Mouse (Mus musculus) right cerebral cortex, postnatal 4 days (tissue): ENCODE measurements around the gene Grin3b.

ENCODE experiments used
- DNase-seq: peaks from one replicate; pipeline ENCODE4 v3.0.0-alpha.2; 2022

Grin3b gene

DNA sequence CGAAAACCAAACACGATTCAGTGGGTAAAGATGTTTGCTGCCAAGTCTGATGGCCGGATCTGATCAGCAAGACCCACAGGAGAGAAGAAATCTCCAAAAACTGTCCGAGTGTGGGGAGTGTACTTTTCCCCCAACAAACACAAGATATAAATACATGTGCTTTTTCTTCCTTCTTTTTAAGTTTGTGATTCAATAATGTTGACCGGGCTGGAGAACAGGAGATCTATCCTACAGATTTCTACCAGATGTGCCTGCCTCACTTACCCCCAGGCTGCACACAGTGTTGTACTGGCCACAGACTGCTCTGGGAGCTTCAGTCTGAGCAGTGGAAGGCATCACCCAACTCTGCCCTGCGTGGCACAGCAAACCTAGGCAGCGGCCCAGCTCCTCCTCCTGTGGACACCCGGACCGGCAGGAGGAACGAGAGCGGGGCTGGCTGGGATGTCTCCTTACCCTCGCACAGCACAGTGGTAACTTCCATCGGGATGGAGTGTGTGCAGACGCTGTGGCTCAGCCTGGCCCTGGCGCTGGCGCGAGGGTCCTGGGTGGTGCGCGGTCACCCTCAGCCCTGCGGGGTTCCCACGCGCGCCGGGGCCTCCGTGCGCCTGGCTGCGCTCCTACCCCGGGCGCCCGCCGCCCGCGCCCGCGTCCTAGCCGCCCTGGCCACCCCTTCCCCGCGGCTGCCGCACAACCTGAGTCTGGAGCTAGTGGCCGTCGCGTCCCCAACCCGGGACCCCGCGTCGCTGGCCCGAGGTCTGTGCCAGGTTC, at the start of gene Grin3b:
Grin3b (plus strand) TSS at position 301 of the 768 bp plus-strand sequence.
- no peak for DNase-seq

DNA sequence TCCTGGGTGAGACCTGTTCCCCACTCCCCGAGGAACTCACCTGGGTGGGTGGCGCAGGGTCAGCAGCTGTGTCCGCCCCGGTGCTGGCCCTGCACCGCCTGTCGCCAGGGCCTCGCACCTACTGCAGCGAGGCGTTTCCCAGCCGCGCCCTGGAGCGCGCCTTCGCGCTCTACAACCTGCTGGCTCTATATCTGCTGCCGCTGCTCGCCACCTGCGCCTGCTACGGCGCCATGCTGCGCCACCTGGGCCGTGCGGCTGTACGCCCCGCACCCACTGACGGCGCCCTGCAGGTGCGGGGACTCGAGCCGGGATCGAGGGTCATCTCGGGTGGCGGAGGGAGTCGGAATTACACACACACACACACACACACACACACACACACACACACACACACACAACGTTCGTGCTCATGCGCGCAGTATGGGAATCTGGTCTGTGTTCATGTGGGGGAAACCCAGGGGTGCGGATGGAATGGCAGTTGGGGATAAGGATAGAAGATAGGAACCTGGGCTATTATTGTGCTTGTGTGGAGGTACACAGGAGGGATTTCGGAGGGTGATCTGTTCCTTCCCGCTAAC, 49.5 kb upstream of the Grin3b start, which contains the start of gene R3hdm4:
R3hdm4 (minus strand) TSS at position 251 of the 578 bp plus-strand sequence.
- DNase-seq, result no peak

DNA sequence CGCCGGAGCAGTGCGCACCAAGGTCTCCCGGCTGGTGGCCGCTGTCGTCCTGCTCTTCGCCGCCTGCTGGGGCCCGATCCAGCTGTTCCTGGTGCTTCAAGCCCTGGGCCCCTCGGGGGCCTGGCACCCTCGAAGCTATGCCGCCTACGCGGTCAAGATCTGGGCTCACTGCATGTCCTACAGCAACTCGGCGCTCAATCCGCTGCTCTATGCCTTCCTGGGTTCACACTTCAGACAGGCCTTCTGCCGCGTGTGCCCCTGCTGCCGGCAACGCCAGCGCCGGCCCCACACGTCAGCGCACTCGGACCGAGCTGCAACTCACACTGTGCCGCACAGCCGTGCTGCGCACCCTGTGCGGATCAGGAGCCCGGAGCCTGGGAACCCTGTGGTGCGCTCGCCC, 48.9 kb upstream of the Grin3b start:
- no peak for DNase-seq

DNA sequence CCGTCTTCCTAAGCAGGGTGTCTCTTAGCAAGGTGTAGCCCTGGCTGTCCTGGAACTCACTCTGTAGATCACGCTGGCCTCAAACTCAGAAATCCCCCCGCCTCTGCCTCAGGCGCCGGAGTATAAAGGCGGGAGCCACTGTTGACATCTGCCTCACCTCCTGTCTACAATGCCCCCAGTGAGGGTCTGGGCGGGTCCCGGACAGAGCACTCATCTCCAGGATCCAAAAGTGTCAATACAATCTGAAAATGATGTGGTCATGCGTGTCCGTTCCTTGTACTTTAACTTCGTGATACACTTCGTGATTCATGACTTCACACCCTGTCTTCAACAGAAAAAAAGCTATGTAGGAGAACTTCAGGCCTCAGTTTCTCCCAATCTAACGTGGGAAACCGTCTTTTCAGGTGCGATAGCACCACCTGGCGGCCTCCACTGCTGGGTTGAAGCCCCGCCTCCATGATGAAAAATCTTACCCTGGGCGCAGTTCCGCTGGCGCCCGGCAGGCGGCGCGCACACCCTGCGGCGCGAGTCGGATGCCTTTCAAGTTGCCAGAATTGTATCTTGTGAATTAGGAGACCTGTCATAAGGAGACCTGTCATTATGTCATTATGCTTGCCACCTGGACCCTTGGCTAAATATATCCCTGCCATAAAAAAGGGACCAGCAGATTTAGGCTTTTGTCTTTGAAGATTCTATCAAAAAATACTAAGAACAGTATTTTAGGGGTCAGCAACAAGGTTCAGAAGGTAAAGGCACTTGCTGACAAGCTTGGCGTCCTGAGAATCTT, 45.3 kb upstream of the Grin3b start:
- peak; percentile 98 for DNase-seq

DNA sequence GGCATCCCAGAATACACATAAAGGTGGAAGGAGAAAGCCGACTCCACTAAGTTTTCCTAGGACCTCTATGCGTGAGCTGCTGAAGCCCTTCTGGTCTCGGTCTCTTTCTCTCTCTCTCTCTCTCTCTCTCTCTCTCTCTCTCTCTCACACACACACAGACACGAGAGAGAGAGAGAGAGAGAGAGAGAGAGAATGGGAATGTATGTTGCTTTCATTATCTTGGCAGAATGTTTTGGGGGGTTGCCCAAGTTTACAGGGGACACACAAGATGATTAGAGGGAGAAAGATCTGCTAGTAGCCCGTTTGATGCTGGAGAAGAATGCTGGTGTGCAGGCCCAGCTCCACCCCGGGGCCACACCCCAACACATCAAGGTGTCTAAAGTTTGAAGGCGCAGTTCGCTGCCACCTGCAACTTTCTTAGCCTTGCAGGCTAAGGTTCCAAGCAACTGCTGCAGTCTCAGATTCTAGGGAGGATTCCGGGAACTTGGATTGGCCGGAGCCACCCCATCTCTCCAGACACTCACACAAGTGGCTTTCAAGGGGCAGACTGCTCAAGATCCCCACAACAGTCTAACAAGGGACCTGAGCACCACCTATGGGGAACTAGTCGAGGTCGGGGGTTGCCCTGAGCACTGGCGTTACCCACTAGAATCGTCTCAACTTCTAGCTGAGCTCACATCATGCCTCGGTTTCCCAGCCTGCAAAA, 44.6 kb upstream of the Grin3b start:
- DNase-seq, result no peak

DNA sequence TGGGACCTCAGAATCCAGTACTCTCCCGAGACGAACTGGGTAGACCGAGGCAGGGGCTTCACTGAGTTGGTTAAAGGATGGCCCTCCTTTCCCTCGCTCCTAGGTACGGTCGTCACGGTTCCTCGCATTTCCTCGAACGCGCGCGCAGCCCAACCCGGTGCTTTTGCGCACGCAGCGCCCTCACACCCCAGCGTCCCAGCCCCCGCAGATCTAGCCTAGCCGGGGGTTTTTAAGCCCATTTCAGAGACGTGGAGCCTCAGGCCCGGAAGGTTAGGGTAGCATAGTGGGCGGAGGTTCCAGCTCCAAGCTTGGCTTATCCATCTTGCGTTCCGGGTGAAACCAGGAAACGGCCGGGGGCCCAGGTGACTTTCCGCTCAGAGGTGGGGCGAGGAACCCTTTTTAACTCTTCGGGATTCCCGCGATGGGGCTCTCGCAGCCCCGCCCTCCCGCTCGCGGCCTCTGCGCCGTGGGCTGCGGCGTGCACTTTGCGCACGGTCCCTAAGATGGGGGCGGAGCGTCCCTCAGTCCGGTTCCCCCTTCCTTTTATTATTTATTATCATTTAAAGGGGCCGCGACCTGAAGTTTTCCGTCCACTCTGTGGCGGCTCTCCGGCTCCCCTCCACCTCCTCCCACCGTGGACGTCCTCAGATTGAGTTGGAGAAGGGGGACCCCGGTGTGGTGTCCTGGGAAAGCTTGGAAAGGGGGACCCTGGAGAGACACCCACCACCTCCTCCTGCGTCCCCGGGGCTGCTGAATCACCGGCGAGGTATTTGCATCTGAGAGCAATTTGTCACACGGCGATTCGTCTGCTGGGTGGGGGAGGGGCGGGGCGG, 43.8 kb upstream of the Grin3b start, which contains the start of gene Arid3a:
Arid3a (plus strand) TSS at position 553 of the 833 bp plus-strand sequence.
- DNase-seq, result peak; percentile 77

DNA sequence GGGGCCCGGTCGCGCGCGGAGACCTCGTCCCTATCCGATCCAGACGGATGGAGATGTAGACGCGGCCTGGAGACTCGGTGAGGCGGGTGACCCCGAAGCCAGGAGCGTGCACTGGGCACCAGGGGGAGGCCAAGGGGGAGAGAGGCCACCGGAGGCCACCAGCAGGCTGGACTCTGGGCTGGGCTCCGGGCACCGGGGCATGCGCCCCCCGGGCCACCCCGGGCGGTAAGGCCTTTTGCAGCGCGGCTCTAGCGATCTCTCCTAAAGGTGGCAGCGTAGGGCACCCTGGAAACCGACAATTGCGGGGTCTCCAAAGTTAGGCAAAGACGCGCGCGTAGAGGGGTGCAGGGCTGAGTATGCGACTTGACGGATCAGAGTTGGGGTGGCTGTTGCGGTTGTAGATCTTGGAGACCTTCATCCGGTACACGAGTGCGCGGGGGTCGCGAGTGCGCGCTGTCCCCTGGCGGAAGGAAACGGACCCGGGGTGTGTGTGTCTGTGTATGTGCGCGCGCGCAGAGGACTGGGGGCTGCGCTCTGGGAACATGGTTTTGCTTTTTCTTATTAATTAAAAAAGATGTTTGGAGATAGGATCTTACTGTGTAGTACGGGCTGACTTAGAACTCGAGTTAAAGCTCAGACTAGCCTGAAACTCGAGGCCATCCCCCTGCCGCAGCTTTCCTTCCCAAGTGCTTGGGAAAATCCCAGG, 43.0 kb upstream of the Grin3b start:
- peak; percentile 53 for DNase-seq

DNA sequence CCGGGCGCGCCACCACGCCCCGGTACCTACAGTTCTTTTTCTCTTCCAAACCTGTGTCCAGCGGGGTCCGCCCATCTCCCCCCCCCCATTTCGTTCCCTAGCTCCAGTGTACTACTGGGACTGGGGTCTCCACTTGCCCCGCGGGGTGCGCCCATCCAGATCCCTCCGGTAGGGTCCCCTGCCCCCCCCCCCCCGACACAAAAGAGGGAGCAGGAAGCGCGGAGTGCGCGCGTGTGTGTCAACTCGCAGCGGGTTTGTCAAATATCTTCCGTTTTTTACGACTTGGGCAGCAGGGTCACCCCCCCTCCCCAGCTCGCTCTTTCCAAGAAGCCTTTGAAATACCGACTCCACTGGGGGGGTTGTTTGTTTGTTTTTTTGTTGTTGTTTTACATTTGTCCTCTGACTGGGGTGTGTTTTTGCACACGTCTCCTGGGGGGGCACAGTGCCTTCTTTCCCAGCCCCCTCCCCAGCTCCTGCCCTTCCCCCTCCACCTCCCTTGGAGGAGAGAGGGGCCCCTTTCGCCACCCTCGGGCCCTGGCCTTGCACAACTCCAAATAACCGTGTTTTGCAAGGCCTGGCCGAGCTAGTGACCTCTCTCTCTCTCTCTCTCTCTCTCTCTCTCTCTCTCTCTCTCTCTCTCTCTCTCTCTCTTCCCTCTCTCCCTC, 42.4 kb upstream of the Grin3b start:
- DNase-seq, result no peak

DNA sequence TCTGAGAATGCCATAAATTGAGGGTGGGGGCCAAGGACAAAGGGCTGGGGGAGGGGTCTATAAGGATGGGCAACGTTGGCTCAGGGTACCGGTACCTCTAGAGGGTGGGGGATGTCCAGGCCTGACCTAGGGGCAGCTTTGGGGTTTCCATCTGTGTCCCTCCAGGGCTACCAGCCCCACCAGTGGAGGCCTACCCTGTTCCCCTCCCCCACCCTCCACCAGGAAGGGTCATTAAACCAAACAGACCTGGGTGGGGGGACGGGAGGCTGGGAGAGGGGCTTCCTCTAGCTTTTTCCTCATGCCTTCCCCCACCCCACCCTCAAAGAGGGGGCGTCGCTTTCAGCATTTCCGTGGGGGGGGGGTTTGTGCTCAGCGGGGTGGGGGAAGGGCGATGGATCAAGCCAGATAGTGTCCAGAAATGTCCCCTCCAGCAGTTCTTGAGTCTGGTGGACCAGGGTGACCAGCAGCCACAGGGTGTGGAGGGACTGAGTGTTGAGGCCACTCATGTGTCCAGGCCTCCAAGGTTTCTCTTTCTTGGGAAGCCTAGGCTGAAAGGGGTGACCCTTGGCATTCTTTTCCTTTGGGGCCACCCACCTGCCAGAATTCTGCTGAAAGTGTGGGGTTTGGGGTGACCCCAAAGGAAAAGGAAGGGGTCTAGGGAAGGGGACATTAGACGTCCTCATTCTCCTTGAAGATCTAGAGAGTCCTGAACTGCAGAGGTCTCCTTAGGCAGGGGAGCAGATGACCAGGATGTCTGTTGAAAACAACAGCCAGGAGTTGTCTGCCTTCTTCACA, 41.4 kb upstream of the Grin3b start:
- DNase-seq, result no peak

DNA sequence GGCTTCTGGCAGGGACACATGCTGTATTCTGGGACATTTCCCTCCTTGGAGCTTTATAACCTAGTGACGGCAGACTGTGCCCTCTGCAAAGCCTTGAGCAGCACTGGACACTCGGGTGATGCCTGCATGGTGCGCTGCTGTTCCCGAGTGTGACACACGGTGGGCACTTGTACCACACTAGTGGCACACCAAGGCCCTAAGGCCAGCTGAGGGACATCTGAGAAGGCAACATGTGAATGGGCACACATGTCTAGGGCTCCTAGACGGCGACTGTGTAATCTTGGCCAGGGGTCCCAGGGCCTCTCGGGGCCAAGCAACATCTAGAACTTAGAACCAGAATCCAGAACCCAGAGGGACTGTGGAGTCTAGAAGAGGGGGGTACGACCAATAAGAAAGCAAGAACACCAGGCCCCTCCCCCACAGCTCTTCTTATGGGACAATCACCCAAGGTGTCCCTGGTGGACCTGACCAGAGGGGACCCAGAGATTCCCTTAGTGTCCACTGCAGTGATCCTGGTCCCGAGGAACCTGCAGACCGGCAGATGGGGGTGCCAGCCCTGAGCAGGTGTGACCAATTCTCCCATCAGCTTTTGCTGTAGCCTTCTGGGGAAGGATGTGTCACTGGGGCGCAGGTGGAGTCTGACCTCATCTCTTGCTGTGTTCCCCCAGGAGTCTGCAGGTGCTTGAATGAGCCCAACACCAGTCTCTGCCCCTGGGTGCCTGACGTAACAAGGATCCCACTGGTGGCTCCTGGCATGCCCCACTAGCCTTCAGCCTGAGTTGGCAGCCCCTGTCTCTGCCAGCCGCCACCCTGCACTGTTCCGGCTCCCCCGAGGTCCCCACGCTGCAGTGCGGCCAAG, 40.3 kb upstream of the Grin3b start:
- no peak for DNase-seq

DNA sequence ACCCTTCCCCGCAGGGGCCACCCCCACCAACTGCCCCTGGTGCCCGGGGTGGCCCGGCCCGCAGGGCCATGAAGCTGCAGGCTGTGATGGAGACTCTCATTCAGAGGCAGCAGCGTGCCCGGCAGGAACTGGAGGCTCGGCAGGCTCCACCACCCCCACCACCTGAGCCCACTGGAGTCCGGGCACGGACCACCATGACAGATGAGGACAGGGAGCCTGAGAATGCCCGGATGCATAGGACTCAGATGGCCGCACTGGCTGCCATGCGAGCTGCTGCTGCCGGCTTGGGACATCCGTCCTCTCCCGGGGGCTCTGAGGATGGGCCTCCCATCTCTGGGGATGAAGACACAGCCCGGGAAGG, 39.7 kb upstream of the Grin3b start:
- DNase-seq, result no peak

DNA sequence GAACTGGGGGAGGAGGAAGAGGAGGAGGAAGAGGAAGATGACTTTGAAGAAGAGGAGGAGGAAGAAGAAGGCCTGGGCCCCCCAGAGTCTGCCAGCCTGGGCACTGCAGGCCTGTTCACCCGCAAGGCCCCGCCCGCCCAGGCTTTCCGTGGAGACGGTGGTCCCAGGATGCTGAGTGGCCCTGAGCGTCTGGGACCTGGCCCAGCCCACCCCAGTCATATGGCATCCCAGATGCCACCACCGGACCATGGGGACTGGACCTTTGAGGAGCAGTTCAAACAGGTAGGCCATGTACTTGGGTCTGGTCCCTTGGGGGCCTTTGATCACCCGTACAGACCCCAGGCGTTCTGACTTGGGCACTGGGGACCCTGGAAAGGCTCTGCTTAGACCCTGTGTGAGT, 38.7 kb upstream of the Grin3b start:
- DNase-seq, result no peak

DNA sequence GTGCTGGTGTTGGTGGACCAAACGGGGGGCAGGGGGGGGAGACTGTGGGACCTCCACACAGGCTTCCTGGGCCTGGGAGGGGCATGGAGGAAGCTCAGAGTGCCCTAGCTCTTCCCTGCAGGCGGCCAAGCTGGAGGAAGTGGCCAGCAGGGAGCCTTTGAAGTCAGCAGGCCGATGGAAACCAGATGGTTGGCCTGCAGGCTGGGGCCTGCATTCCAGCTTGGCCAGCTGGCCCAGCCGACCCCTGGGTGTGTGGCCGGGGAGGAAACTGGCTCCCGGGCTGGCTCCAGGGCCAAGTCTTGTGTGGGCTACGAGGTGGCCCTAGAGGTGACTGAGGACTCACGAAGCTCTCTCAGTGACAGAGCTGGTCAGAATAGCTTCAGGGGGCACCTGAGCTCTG, 37.8 kb upstream of the Grin3b start:
- DNase-seq, result peak; percentile 35

DNA sequence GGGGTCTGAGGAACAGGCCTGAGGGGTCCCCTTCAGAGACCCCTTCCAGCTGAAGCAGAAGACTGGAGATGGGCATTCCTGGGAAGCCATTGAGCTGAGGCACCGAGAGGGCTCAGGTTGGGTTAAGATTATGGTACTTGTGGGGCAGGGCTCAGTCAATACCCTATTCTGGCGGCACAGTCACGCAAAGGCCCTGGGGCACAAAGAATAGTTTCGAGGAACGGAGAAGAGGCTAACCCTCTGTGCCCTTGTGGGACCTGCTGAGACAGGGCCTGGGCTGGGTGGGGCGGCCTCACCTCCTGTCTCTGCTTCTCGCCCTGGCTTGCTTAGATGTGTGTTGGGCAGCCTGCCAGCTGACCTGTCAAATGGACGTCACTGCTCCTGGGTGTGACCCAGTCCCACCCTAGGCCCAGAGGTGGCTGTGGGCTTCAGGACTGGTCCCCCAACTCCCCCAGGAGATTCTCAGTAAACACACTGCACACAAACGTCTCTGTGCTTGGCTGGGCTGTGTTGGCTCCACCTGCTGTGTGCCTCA, 37.3 kb upstream of the Grin3b start:
- no peak for DNase-seq

DNA sequence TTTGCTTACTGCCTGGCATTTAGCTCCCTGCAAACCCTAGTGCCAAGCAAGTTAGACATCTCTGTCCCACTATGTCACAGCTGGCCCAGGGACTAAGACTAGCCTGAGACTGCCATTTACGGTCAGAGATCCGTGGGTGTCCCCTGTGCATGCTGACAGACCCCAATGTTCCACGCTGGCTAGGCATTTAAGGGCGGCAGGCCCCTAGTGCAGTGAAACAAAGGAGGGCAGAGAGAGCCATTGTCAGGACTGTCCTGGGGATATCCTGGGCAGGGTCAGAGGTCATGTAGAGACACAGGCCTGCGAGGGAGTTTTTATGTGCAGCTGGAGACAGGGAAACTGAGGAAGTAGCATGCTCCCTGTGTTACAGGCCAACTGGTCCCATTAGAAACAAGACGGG, 36.7 kb upstream of the Grin3b start:
- DNase-seq, result no peak

DNA sequence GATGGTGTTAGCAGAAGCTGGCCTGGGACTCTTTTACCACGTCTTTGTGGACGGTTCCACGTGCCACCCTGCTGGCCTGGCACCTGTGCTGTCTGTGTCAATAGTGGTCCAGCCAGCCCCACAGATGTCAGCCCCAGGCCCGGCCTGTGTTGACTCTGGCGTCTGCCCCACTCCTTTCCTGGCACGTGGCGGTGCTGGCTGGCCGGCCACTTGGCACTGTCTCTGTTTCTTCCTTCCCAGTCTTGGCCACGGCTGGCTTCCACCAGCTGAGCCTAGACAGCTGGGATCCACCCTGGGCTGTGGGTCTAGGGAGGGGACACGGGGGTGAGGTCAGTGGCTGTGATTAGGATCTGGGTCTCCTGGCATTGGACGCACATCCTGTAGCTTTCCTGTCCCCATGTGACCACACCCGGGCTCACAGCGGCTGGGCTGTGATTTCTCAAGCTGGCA, 36.2 kb upstream of the Grin3b start:
- peak; percentile 67 for DNase-seq

DNA sequence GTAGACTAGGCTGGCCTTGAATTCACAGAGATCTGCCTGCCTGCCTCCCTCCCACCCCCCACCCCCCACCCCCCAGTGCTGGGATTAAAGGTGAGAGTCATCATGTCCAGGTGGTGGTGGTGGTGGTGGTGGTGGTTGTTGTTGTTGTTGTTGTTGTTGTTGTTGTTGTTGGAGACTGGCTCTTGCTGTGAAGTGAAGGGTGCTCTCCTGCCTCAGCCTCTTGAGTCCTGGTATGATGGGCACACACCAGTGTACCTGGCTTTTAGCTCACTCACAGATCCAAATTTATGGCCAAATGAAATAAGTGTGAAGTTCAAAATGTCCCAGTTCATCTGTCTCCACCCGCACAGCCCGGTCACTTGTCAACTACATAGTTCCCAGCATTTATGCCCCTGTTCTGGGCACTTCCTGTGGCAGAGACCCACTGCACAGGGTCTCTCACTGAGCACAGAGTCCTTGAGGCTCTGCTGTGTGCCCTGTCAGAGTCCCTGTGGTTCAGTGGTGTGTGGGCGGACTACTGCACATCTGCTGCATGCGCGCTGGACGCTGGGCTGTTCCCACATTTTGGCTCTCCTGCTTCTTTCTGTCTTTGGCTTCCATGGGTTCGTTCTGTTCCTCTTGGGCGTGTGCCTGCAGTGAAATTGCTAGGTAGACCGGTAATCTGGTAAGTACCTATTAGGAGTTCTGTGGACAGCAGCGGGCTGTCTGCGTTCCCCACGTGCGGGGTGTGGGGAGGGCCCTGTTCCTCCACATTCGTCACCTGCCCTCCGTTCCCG, 35.5 kb upstream of the Grin3b start:
- DNase-seq, result no peak
